Mouse (Mus musculus): ENCODE results near the gene Nfkbiz. TPM values are rescaled to one million over a fixed set of nuclear protein-coding genes. Genes with fewer than 3 reads are reported as not detected.

Nfkbiz gene
- polyA plus RNA-seq, 1 experiment from 2014 or later, result 1.8 TPM

DNA sequence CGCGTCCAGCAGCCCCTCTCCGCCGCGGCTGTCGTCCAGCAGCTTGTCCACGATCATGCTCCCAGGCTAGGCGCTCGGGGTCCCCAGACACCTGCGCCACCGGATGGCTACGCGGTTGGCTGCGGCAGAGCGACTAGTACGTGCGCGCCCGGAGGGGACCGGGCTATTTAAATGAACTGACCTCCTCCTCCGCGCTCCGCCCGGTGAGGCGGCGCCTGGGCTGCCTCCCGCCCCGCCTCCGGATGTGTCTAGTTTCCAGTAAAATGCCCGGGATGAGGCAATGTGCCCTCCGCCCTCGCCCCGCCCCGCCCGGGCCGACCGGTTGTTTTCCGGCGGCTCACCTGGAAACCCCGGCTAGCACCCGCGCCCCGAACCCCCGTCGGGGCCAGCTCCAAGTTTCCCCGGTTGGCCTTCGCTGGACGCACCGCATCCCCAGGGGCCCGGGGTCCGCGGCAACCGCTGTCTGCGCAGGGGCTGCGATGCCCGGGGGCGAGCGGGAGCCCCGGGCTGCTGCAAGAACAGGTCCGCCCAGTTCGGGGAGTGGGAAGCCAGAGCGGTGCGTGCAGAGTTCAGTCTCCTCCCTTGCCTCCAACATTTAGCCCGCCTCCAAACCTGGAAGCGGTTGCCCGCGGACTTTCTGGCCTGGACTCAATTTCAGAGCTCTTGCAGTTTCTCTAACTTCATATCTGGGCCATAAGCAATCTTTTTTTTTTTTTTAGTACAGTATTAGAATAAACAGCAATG lies 16.5 kb downstream of the Nfkbiz start:
- H3K4me3 ChIP-seq (ENCODE audit: low read length), result peak overlapping the region; percentile 89
- H3K9ac ChIP-seq (ENCODE audit: low read depth, low read length), result peak overlapping the region; percentile 81
- H3K9me3 ChIP-seq (ENCODE audit: control insufficient read depth, low read length), result no peaks in the 10 kb centered on the region
- peak overlapping the region; percentile 79 for H3K27ac ChIP-seq (ENCODE audit: low read depth, low read length)
- WGBS, result 2% methylated on average over 65 of the region's 67 CpGs
- peaks cover 8% of the 10 kb centered on the region for H3K4me1 ChIP-seq (ENCODE audit: control insufficient read depth, insufficient read depth, low read depth, low read length)
- peak overlapping the region; percentile 92 for H3K4me2 ChIP-seq (ENCODE audit: low read length)
- peaks cover 7% of the 10 kb centered on the region for H3K36me3 ChIP-seq (ENCODE audit: control insufficient read depth, insufficient read depth, low read length)
- ATAC-seq, result peak; percentile 96
- H3K27me3 ChIP-seq (replicated peaks; ENCODE audit: control insufficient read depth, insufficient read depth, low read length), result no peaks in the 10 kb centered on the region

DNA sequence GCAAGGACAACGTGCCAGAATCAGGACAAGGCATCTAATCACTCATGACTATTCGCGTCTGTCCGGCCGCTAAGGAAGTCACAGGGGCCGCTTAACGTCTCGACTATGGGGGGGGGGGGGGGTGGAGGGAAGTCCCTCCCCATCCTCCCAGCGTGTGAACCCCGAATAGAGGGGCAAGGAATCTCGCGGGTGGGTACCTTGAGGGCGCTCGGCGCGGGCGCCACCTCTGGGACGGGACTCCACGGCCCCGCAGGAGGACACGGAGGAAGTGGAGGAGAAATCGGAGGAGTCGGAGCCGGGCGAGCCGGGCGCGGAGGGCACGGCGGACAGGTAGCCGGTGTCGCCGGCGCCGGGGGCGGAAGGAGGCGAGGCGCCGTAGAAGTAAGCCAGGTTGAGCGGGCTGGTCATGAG lies 17.1 kb downstream of the Nfkbiz start:
- under 1% methylated on average over 25 of the region's 40 CpGs for WGBS
- peaks cover 8% of the 10 kb centered on the region for H3K36me3 ChIP-seq (ENCODE audit: control insufficient read depth, insufficient read depth, low read length)
- H3K9me3 ChIP-seq (ENCODE audit: control insufficient read depth, low read length), result no peaks in the 10 kb centered on the region
- peak overlapping the region; percentile 32 for H3K27ac ChIP-seq (ENCODE audit: low read depth, low read length)
- peak overlapping the region; percentile 81 for H3K9ac ChIP-seq (ENCODE audit: low read depth, low read length)
- peak overlapping the region; percentile 92 for H3K4me2 ChIP-seq (ENCODE audit: low read length)
- H3K4me1 ChIP-seq (ENCODE audit: control insufficient read depth, insufficient read depth, low read depth, low read length), result peaks cover 8% of the 10 kb centered on the region
- no peaks in the 10 kb centered on the region for H3K27me3 ChIP-seq (replicated peaks; ENCODE audit: control insufficient read depth, insufficient read depth, low read length)
- ATAC-seq, result peak; percentile 49
- peak overlapping the region; percentile 89 for H3K4me3 ChIP-seq (ENCODE audit: low read length)

DNA sequence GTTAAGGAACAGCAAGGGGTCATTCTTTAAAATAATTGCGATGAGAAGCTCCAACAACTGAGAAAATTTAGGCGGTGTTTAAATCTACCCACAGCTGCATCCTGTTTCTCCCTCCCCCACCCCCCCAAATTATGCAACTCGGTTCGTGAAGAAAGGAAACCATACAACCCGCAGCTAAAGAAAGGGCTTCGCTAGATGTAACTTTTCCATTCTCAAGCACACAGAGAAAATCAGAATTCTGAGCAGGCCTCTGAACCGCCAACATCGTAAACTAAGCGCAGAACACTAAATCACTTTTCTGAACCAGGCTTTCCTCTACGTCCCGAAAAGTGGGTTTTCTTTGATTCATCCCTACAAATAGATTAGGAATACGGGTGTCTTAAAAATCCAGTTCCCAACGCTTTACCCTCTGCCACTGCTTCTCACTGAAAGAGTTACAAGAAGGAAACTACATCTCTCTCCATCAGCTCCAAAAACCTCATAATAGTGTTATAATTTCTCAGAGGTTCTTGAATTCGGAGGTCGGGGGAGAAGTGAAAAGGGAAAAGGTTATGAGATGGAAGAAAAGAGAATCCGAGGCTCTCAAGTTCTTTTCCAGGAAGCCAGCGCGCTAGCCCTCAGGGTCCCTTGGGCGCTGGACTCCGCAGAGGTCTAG lies 17.7 kb downstream of the Nfkbiz start:
- WGBS, result 14% methylated on average over 20 of the region's 20 CpGs
- H3K27ac ChIP-seq (ENCODE audit: low read depth, low read length), result peak overlapping the region; percentile 32; the same call in 1 of the 2 replicates
- ATAC-seq, result no peak

DNA sequence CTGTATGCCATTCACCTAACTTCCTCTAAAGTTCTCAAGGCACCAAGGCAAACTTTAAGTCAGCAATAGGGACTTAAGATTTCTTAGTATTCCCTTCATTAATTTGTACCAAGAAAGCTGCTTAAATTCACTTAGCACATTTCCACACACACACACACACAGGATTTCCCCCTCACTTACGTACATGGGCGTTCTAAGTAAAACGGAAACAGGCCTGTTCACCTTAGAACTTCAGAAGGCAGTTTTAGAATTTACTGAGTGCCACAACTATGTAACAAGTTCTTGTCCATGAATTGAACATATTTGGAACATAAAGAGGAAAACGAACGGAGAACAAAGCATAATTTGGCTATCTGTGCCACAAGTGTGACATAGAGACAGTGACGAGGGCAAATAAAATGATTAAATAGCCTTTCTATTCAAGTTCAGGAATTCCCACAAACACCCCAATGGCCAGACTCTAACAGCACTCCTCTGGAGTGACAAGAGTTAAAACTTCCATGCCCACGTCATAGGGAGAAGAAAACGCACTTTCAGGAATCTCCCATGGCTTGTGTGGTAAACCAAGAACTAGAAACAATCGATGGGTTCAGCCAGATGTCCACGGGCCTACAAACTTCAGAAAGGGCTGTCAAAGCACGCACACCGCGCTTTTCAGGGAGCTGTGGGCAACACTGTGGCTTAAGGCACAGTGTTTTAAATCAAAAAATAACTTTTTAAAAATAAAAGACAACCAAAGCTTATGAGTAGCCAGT lies 18.4 kb downstream of the Nfkbiz start:
- no peaks in the 10 kb centered on the region for H3K9me3 ChIP-seq (ENCODE audit: control insufficient read depth, low read length)
- no peak for ATAC-seq
- H3K27ac ChIP-seq (ENCODE audit: low read depth, low read length), result no peak overlapping the region
- H3K4me2 ChIP-seq (ENCODE audit: low read length), result peak overlapping the region; percentile 92
- peaks cover 20% of the 10 kb centered on the region for H3K36me3 ChIP-seq (ENCODE audit: control insufficient read depth, insufficient read depth, low read length)
- peaks cover 8% of the 10 kb centered on the region for H3K4me1 ChIP-seq (ENCODE audit: control insufficient read depth, insufficient read depth, low read depth, low read length)
- peak overlapping the region; percentile 89 for H3K4me3 ChIP-seq (ENCODE audit: low read length)
- H3K9ac ChIP-seq (ENCODE audit: low read depth, low read length), result no peak overlapping the region
- WGBS, result 51% methylated on average over 13 of the region's 13 CpGs
- H3K27me3 ChIP-seq (replicated peaks; ENCODE audit: control insufficient read depth, insufficient read depth, low read length), result no peaks in the 10 kb centered on the region

More for the DNA sequence above, 17.7 kb downstream of the Nfkbiz start:
- no peaks in the 10 kb centered on the region for H3K9me3 ChIP-seq (ENCODE audit: control insufficient read depth, low read length)
- H3K4me1 ChIP-seq (ENCODE audit: control insufficient read depth, insufficient read depth, low read depth, low read length), result peaks cover 8% of the 10 kb centered on the region
- H3K4me2 ChIP-seq (ENCODE audit: low read length), result peak overlapping the region; percentile 92
- peak overlapping the region; percentile 89 for H3K4me3 ChIP-seq (ENCODE audit: low read length)
- no peaks in the 10 kb centered on the region for H3K27me3 ChIP-seq (replicated peaks; ENCODE audit: control insufficient read depth, insufficient read depth, low read length)
- H3K9ac ChIP-seq (ENCODE audit: low read depth, low read length), result peak overlapping the region; percentile 81
- peaks cover 13% of the 10 kb centered on the region for H3K36me3 ChIP-seq (ENCODE audit: control insufficient read depth, insufficient read depth, low read length)

DNA sequence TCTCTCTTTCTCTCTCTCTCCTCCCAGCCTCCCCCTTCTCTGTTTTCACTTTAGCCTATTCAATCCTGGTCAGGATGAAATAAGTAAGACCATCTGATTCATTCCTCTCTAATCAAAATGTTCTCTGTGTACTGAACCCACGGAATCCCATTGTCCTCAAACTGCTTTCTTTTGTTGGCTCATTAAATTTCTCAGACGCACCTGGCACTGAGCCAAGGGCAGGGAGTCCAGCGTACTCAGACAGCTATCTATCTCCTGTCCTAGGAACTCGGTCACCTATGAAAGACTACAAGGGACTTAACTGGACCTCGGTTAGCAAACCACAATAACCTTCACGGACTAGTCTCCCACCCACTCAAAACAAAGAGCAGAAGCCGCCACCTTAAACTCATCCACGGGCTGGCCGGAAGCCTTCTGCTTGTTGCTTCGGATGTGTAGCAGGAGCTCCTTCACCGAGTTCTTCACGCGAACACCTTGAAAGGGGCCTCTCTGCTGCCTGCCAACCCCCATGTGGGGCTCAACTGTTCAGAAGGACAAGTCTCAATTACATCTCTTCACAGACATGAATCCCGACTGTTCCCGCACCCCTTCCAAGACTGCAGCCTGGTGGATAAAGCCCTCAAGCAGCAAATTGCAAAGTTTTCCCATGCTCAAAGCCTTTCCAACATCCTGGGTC lies 19.4 kb downstream of the Nfkbiz start:
- ATAC-seq, result no peak
- Histone ChIP-seq H3K36me3 (ENCODE audit: control insufficient read depth, insufficient read depth, low read length) (peaks cover 28% of the 10 kb centered on the region), H3K9ac (ENCODE audit: low read depth, low read length) (no peak overlapping the region), H3K4me3 (ENCODE audit: low read length) (0 out of 2 replicates have a peak overlapping the region, but pooled peaks have one; percentile 8), H3K9me3 (ENCODE audit: control insufficient read depth, low read length) (no peaks in the 10 kb centered on the region), H3K27ac (ENCODE audit: low read depth, low read length) (no peak overlapping the region), H3K4me1 (ENCODE audit: control insufficient read depth, insufficient read depth, low read depth, low read length) (peaks cover 8% of the 10 kb centered on the region), H3K27me3 (replicated peaks; ENCODE audit: control insufficient read depth, insufficient read depth, low read length) (no peaks in the 10 kb centered on the region), H3K4me2 (ENCODE audit: low read length) (peak overlapping the region; percentile 42)
- WGBS, result 51% methylated on average over 15 of the region's 15 CpGs

DNA sequence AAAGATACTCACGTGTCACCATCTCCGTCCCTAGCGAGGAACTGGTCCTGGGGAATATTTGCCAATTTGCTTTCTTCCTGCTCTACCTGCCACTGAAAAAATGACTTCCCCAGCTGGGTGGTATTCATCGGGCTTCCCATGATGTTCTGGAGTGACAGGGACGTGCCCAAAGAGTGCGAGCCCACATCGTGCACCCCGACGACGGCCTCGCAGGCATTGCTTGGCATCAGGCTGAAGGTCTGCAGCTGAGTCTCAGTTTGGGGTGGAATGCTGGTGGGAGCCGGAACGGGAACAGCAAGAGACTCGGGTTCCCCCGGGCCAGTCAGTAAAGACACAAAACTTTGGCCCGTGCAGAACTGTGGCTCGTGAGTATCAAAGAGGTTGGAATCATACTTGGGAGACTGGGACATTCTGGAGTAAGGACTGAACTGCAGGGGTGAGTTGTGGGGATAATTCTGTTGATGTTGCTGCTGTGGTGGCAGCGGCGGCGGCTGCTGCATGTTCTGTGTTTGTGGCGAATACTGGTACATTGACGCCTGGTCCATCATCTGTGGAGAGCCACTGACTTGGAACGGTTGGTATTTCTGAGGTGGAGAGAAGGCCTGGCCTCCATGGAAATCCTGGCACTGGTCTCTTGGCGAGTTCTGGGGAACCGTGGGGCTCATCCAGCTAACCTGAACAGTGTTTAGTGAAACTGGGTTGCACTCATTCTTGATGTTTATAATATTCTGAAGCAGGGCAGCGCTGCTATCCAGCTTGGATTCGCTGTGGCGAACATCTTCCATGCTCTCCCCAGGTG lies 20.8 kb downstream of the Nfkbiz start:
- Histone ChIP-seq H3K27me3 (replicated peaks; ENCODE audit: control insufficient read depth, insufficient read depth, low read length) (no peaks in the 10 kb centered on the region), H3K27ac (ENCODE audit: low read depth, low read length) (no peak overlapping the region), H3K36me3 (ENCODE audit: control insufficient read depth, insufficient read depth, low read length) (peaks cover 35% of the 10 kb centered on the region), H3K4me3 (ENCODE audit: low read length) (no peak overlapping the region), H3K9me3 (ENCODE audit: control insufficient read depth, low read length) (no peaks in the 10 kb centered on the region), H3K4me1 (ENCODE audit: control insufficient read depth, insufficient read depth, low read depth, low read length) (peaks cover 8% of the 10 kb centered on the region), H3K9ac (ENCODE audit: low read depth, low read length) (no peak overlapping the region), H3K4me2 (ENCODE audit: low read length) (no peak overlapping the region)
- WGBS, result 97% methylated on average over 28 of the region's 28 CpGs
- no peak for ATAC-seq

DNA sequence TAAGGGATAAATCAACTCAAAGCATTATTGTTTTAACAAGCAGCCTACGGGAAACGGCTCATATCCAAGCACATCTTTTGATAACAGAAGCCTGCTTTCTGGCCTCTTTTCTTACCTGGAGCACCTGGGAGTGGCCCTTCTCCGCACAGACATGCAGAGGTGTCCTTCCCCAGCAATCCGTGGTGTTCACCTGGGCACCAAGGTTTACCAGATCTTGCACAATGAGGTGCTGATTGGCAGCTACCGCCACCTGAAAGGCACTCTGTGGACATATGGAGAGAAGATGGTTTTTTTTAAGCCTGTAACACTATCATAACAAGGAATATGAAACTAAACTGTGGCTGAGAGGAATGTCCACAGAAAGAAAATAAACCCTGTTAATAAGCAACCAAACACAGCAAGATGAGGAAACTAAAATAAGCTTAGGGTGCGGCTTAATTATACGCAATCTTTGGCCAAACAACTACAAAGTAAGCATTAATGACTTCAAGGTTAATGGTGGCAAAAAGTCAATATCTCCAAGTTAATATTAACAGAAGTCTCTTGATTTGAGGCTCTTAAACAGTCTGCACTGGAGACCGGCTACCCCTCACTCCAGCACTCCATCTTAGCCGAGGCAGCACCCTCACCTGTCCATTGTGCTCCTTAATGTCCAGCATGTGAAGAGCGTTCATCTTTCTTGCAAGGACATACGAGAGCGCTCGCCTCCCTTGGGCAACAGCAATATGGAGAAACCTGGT lies 22.3 kb downstream of the Nfkbiz start:
- WGBS, result 94% methylated on average over 13 of the region's 13 CpGs
- H3K9ac ChIP-seq (ENCODE audit: low read depth, low read length), result no peak overlapping the region
- no peak overlapping the region for H3K4me3 ChIP-seq (ENCODE audit: low read length)
- H3K4me2 ChIP-seq (ENCODE audit: low read length), result no peak overlapping the region
- H3K4me1 ChIP-seq (ENCODE audit: control insufficient read depth, insufficient read depth, low read depth, low read length), result peaks cover 8% of the 10 kb centered on the region
- ATAC-seq, result no peak
- H3K36me3 ChIP-seq (ENCODE audit: control insufficient read depth, insufficient read depth, low read length), result peaks cover 40% of the 10 kb centered on the region
- H3K27ac ChIP-seq (ENCODE audit: low read depth, low read length), result no peak overlapping the region
- no peaks in the 10 kb centered on the region for H3K27me3 ChIP-seq (replicated peaks; ENCODE audit: control insufficient read depth, insufficient read depth, low read length)
- no peaks in the 10 kb centered on the region for H3K9me3 ChIP-seq (ENCODE audit: control insufficient read depth, low read length)

DNA sequence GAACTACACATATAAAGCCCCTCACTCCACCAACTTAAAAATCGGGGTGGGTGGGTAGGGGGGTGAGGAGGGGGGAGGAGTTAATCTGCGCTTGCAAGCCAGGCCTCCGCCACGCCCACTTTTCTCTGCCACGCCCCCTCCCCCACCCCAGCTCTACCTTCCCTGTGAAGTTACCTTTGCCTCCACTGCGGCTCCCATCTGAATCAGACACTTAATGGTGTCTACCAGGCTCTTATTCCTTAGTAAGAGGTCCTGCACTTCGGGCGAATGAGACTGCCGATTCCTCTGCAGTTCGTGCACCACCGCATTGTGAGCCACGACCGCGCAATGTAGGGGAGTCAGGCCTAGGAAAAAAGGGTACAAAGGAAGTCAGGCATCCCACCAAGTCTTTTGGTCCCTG lies 23.2 kb downstream of the Nfkbiz start:
- 86% methylated on average over 14 of the region's 14 CpGs for WGBS
- no peak overlapping the region for H3K9ac ChIP-seq (ENCODE audit: low read depth, low read length)
- H3K27ac ChIP-seq (ENCODE audit: low read depth, low read length), result no peak overlapping the region
- peaks cover 40% of the 10 kb centered on the region for H3K36me3 ChIP-seq (ENCODE audit: control insufficient read depth, insufficient read depth, low read length)
- no peaks in the 10 kb centered on the region for H3K27me3 ChIP-seq (replicated peaks; ENCODE audit: control insufficient read depth, insufficient read depth, low read length)
- no peak for ATAC-seq
- no peak overlapping the region for H3K4me3 ChIP-seq (ENCODE audit: low read length)
- H3K4me1 ChIP-seq (ENCODE audit: control insufficient read depth, insufficient read depth, low read depth, low read length), result peaks cover 7% of the 10 kb centered on the region
- H3K9me3 ChIP-seq (ENCODE audit: control insufficient read depth, low read length), result no peaks in the 10 kb centered on the region
- H3K4me2 ChIP-seq (ENCODE audit: low read length), result no peak overlapping the region

Measured in hindbrain, embryonic 16.5 days (tissue).